Mouse (Mus musculus): ENCODE data around the gene Pabpc4.
A peak's percentile ranks its signal among the peaks of the same experiment; 100 is the strongest.
"Not testable (repeated sequence)": the region's sequence is repeated elsewhere in the genome, so short reads cannot be mapped to it uniquely, and the experiment has no call there.

Pabpc4 gene

GRCm38 (mm10) chr4:123247147-123247880 lies 14.8 kb upstream of the Pabpc4 start:
- no peak for DNase-seq (ENCODE audit: low spot score)

DNA sequence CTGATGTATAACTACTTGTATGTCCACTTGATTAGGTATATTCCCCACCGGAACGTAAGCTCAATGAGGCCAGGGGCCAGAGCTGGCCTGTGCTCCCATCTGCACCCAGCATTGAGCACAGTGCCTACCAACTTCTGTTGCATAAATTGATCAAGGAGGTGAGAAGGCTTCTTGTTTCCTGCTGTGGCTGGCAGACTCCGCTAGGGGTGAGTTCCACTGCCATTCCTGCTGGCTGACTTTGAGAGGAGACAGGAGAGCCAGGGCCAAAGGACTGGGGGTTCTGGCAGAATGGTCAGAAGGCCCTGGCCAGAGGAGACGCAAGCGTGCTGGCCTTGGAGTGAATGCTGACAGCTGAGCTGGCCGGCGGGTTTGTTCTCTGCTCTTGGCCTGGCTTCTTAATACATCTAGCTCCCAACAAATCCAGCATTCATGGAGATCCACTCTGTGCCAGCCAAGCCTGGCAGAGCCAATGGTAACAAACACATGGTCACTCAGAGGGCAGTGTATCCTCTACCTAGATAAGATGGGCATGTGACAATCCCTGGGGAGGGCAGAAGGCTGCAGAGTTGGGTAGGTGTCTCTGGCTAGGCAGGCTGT lies 13.1 kb upstream of the Pabpc4 start:
- no peak for DNase-seq (ENCODE audit: low spot score)

DNA sequence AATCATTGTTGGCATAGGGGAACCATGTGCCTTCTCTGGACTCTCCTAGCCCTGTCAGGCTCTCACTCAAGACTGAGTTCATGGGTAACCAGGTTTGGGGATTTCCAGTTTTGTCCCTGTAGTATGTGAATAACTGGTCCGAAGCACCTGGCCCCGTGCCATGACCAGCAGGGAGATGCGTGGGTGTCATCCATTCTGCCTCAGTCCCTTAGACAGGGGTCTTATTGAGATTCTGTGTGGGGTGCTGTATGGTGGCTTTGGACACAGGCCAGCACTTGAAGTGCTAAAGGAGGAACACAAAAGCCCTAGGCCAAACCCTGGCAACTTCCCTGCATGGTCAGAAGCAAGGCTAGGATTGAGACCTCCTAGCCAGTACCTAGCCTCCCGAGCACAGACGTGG lies 9.9 kb upstream of the Pabpc4 start:
- DNase-seq (ENCODE audit: low spot score): no peak

GRCm38 (mm10) chr4:123254617-123255016 lies 7.5 kb upstream of the Pabpc4 start:
- DNase-seq (ENCODE audit: low spot score): peak; percentile 83

- DNase-seq (ENCODE audit: low spot score): peak; percentile 63
Measured at GRCm38 (mm10) chr4:123260071-123260746, 1.9 kb upstream of the Pabpc4 start.

- DNase-seq (ENCODE audit: low spot score): no peak
Measured at GRCm38 (mm10) chr4:123271063-123271462, 8.9 kb downstream of the Pabpc4 start.

DNA sequence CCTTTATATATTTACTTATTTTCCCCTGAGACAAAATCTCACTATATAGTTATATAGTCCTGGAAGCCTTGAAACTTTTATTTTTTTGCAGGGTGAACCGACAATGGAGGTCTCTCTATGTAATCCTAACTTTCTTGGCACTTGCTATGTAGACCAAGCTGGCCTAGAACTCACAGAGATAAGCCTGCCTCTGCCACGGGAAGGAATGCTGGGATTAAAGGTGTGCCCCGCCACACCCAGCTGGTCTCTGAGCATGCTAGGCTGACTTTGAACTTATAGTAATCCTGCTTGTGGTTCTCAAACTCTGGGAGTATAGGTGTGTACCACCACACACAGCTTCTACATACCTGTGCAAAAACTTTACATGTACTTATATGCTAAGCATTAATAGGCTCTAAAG lies 18.0 kb downstream of the Pabpc4 start:
- DNase-seq (ENCODE audit: low spot score): no peak

DNA sequence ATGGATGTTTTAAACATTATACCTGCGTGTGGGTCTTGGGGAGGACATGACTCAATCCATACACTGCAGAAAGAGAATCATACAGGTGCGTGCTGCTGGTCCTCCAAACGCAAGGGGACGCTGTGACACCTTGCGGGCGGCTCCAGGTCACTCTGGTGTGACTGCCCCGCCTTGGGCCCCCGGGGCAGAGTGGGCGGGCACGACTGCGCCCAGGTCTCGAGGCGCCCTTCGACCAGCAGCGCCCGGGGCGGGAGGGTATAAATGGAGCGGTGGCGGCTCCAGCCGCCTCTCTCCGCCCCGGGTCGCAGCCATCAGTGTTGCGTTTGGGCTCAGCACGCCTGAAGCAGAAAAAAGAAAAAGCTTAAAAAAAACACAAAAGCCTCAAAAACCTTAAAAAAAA lies 20.3 kb downstream of the Pabpc4 start:
- peak; percentile 94 for DNase-seq (ENCODE audit: low spot score)

DNA sequence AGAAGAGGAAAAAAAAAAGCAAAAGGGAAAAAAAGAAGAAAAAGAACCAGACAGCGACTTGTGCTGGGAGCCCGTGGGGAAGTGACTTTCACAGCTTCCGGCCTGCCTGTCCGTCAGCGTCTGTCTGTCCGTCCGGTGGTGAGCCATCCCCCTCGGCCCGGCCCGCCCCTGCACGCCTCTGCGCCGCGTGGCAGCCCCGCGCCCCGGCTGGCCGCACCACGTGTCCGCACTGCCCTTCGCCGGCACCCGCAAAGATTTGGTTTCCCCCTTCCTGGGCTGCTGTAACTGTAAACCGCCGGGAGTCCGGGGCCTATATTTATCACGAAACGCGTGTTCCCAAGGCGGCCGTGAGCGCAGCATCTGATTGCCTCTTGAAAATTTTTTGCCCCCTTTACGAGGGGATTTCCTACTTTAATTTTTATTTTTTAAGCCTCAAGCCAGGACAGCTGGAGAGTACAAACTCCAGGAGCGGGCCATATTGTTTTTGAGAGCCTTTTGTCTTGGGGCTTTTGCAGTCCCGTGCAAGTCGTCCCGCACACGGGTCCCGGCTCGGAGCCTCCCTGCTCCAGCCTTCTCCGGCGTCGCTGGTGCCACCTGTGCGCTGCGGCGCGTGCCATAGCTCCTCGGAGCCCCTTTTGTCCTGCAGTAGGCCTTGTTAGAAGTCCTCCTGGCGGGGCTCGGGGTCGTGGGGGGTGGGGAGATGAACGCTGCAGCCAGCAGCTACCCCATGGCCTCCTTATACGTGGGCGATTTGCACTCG lies 20.9 kb downstream of the Pabpc4 start:
- not testable (repeated sequence) for DNase-seq (ENCODE audit: low spot score)

- peak; percentile 27 for DNase-seq (ENCODE audit: low spot score)
Measured at GRCm38 (mm10) chr4:123283675-123284064, 21.5 kb downstream of the Pabpc4 start.

GRCm38 (mm10) chr4:123284731-123285624 lies 22.8 kb downstream of the Pabpc4 start:
- no peak for DNase-seq (ENCODE audit: low spot score)

GRCm38 (mm10) chr4:123286790-123287189 lies 24.6 kb downstream of the Pabpc4 start:
- no peak for DNase-seq (ENCODE audit: low spot score)

DNA sequence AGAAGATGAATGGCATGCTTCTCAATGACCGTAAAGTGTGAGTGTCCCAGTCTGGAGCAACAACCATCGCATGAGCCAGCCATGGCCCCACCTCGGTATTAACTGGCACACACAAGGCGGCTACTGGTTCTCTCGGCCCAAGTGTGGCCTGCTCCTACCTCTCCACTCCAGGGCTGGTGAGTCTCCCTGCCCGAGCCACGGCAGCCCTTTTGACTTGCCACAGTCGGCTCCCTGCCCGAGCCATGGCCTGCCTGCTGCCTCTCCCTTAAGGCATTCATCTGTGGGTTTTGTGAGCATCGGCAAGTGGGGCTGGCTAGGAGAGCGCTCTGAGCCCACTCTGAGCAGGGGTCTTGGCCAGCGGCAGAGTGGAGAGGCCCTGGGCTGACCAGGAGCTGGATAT lies 26.9 kb downstream of the Pabpc4 start:
- DNase-seq (ENCODE audit: low spot score): no peak

DNA sequence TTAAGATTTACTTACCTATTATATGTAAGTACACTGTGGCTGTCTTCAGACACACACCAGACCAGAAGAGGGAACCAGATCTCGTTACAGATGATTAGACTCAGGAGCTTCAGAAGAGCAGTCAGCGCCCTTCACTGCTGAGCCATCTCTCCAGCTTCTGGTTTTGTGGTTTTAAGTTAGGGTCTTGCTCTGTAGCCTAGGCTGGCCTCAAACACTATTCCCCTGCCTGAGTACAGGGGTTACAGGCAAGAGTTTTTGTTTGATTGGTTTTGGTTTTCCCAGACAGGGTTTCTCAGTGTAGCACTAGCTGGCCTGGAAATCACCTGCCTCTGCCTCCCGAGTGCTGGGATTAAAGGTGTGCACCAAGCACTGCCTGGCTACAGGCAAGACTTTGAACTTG lies 30.2 kb downstream of the Pabpc4 start:
- DNase-seq (ENCODE audit: low spot score): no peak

DNA sequence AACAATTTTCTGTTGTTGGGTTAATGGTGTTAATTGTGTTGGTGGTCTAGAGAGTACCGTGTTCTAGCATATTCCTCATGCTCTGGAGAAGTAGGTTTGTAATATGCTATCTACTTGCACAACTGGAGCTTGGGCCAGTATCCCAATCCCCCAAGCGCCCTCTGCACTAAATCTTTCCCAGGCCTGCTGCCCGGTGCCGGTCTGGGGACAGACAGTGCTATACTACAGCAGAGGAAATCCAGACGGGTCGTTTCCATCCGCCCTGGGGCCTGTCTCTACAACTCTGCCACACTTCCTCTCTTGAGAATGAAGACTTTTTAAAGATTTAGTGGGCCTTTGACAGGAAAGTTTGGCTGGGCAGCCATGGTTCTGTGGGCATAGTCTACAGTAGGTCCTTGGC lies 30.8 kb downstream of the Pabpc4 start:
- no peak for DNase-seq (ENCODE audit: low spot score)

GRCm38 (mm10) chr4:123293661-123294443 lies 31.7 kb downstream of the Pabpc4 start:
- DNase-seq (ENCODE audit: low spot score): no peak

DNA sequence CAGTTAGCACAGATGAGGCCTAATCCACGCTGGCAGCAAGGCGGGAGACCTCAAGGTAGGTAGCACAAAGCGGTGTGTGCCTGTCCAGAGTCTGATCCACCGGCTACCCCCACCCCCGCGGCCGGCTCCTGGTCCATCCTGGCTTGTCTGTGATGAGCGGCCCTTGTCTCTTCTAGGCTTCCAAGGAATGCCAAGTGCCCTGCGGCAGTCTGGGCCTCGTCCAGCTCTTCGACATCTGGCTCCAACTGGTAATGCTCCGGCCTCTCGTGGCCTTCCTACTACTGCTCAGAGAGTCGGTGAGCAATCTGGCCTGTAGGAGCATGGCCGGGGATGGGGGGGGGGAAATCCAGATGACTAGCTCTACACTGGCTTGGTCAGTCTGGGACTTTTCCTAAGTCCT lies 32.9 kb downstream of the Pabpc4 start:
- not testable (repeated sequence) for DNase-seq (ENCODE audit: low spot score)

- DNase-seq (ENCODE audit: low spot score): peak; percentile 27
Measured at GRCm38 (mm10) chr4:123295516-123296147, 33.5 kb downstream of the Pabpc4 start.

- no peak for DNase-seq (ENCODE audit: low spot score)
Measured at GRCm38 (mm10) chr4:123296148-123296534, 34.0 kb downstream of the Pabpc4 start.
